Mouse (Mus musculus) thymus, postnatal 14 days (tissue): ENCODE measurements around the gene Tcf7l1.
"Not testable (repeated sequence)": the region's sequence is repeated elsewhere in the genome, so short reads cannot be mapped to it uniquely, and the experiment has no call there.

ENCODE experiments used
- DNase-seq: peaks from one replicate; pipeline ENCODE4 v3.0.0; 2021

Gene Tcf7l1

DNA sequence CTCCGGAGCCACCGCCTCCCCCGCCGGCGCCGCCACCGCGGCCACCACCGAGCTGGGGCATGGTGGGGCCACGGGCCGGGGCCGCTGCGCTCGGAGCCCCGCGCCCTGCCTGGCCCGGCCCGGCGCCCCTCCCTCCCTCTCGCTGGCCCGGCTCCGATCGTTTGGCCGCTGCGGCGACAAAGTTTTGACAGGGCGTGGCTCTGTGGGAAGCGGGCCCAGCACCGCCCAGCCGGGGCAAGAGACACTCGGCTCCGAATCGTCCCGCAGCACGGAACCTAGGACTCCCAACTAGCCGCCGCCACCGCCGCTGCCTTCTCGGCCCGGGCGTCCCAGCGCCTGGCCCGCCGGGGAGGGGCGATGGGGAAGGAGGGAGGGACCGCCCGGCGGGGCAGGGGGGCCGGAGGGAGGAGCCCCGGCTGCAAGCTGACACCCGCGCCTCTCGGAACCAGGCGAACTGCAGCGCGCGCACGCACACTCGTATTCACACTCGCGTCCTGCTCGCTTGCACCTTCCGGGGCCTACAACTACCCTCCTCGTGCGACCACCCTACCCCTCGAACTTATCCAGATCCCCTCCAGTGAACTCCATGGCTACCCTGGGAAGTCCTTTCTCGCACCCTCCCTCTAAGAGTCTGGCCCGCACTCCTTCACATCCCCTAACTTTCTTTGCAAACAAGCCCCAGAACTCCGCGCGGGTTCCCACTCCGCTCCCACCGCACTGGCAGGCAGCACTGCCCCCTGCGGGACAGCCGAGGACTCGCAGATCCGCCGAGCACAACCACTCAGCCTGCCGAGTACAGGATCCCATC, at the start of gene Tcf7l1:
Gene Tcf7l1, minus strand, starts transcription at position 363 of the 808 bp plus-strand sequence.
- peak; percentile 88 for DNase-seq

- no peak for DNase-seq
Observed at GRCm38 (mm10) chr6:72837756-72838155, 48.7 kb upstream of the Tcf7l1 start.

DNA sequence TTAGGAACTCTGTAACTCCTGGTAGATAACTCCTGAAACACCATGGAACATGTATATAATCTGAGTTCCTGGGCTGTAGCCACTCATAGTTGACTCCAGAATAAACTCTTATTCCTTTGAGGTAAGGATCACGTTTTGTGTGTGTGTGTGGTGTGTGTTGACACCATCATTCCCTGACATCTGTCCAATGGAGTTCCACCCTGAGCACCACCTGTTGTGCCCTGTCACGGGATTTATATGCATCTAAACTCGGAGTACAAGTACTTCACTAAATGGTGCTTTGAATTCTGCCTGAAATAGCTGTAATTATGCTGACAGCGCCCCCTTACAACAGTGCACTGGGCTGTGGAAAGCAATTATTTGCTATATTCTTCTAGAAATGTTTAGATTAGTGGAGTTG, 45.5 kb upstream of the Tcf7l1 start:
- no peak for DNase-seq

DNA sequence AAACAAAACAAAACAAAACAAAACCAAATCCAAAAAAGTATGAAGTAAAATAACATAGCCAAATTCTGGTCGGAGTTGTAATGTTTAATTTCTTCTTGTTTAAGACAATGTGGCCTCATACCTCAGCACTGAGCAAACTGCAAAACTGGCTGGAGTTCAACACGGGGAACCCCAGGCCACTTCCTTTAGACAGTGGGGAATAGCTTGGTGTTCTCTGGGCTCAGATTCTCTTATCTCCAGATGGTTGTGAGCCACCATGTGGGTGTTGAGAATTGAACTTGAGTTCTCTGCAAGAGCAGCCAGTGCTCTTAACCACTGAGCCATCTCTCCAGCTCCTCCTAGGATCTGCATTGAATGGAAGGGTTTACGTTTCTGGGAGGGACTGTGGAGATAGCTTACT, 42.8 kb upstream of the Tcf7l1 start:
- DNase-seq, result no peak

DNA sequence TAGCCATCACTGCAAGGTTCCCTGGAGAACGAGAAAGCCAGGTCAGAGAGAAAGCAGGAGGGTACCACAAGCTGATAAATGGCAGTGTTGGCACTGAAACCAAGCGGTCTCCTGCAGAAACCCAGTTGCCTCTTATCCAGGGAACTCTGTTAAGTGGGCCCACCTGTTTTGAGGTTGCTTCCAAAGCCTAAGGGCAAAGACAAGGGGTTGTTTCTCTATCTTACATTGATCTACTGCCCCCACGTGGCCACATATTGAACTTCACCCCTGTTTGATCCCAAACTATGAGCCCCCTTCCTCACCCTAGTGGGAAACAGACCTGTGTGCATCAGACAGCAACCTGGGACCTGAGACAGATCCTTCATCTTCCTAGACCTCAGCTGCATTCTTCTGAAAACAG, 42.2 kb upstream of the Tcf7l1 start:
- peak; percentile 66 for DNase-seq

GRCm38 (mm10) chr6:72828857-72829256, 39.8 kb upstream of the Tcf7l1 start:
- peak; percentile 17 for DNase-seq

GRCm38 (mm10) chr6:72828037-72828436, 39.0 kb upstream of the Tcf7l1 start:
- DNase-seq, result not testable (repeated sequence)

- no peak for DNase-seq
Observed at GRCm38 (mm10) chr6:72825762-72826161, 36.7 kb upstream of the Tcf7l1 start.

DNA sequence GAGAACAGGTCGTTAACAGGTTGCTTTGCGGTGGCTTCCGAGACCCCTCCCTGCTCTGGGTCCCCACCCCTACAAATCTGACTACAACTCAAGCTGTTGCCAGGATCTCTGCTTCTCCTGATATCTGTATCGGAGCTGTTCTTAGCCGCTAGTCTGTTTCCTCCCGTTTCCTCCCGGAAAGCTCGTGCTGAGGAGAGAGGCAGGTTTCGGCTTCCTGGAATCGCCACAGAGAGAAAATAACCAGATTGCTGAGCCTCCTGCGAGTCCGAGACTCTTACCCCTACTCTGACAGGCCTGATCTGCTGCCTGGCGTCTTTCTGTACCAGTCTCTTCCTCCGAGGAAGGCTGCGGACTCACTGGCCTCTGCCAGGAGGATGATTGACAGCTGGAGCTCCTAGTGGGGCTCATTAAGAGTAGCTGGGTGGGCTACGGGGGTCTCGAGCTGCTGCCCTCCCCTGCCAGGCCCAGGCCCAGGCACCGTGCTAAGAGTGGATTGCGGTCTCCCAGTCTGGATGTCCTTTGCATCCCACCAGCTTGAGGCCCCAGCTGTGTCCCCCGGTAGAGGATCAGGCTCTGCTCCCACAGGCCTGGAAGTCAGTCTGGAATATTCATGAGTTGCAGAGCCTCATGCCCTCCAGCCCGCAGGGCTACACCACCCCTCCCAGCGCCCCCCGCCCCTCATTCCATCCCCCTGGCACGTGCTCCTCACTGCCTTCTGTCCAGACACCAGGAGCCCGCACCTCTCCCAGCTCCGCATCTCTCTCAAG, 36.1 kb upstream of the Tcf7l1 start:
- no peak for DNase-seq

- no peak for DNase-seq
Observed at GRCm38 (mm10) chr6:72813456-72813855, 24.4 kb upstream of the Tcf7l1 start.

- DNase-seq, result no peak
Observed at GRCm38 (mm10) chr6:72810248-72810647, 21.2 kb upstream of the Tcf7l1 start.

DNA sequence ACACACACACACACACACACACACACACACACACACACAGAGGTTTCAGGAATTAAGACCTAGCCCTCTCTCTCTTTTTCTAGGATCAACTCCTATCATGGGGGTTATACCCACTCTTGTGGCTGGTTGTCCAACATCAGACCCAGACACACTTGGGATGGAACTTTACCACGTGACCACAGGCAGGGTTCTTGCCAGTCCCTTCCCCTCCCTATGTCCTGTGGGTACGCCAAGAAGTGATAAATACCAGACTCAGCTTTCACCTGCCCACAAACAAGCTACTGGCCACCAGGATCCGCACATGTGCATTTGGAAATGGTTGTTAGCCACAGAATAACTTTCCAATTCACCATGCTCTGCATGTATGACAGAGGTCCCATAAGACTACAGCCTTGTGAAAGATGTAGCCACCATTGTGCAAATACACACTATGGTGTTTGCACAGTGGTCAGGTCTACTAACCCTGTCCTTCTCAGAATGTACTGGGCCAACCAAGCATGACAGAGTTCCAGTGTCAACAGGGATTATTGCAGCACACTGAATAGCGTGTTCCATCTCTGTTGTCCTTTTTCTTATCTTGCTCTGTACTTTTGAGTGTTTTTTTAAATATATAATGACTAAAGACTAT, 20.6 kb upstream of the Tcf7l1 start:
- DNase-seq, result no peak

DNA sequence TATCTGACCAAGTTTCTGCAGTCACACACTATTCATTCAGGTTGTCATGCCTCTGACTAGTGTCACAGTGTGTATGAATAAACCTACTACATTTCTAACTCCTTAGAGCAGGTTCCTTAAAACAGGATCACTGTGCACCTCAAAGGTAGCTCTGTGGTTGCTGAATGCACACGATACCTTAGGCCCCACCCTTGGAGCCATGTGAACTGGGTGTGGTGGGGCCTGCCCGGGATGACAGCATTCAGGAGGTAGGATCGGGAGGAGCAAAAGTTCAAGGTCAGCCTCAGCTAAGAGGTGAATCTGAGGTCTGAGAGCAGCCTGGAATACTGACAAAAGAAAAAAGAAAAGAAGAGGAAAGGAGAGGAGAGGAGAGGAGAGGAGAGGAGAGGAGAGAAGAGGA, 19.3 kb upstream of the Tcf7l1 start:
- no peak for DNase-seq

- no peak for DNase-seq
Observed at GRCm38 (mm10) chr6:72803669-72804068, 14.6 kb upstream of the Tcf7l1 start.

DNA sequence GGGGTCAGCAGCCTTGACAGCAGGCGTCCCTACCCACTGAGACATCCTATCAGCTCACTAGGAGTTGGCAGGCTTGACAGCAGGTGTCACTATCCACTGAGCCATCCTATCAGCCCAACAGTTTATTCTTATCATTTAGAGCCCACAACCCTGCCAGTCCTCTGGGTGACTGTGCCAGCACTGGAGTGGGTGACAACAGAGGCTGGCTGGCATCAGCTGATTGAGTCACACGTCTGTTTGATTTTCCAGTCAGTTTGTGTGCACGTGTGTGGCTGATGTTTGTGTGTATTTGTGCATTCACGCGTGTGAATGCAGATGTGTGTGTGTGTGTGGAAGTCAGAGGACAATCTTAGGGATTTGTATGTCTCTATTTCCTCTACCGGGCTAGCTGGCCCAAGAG, 13.1 kb upstream of the Tcf7l1 start:
- DNase-seq, result no peak

DNA sequence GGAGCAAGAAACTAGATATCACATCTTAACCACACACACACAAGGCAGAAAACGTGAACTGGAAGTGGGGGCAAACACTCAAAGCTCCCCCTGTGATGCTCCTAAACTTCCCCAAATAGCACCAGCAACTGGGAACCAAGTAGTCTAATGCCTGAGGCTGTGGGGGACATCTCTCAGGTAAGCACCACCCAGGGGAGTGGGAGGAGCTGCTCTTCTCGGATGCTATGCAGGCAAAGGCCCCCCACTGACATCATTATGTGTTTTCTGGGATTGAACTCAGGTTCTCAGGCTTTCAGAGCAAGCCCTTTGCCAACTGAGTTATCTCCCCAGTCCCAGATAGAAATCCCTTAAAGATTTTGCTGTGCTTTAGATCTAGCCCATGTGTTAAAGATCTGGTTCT, 11.6 kb upstream of the Tcf7l1 start:
- DNase-seq, result no peak

- DNase-seq, result no peak
Observed at GRCm38 (mm10) chr6:72797763-72798162, 8.7 kb upstream of the Tcf7l1 start.

GRCm38 (mm10) chr6:72795444-72795843, 6.4 kb upstream of the Tcf7l1 start:
- DNase-seq, result no peak

GRCm38 (mm10) chr6:72794870-72795269, 5.8 kb upstream of the Tcf7l1 start:
- no peak for DNase-seq

GRCm38 (mm10) chr6:72792641-72793040, 3.6 kb upstream of the Tcf7l1 start:
- DNase-seq, result no peak

DNA sequence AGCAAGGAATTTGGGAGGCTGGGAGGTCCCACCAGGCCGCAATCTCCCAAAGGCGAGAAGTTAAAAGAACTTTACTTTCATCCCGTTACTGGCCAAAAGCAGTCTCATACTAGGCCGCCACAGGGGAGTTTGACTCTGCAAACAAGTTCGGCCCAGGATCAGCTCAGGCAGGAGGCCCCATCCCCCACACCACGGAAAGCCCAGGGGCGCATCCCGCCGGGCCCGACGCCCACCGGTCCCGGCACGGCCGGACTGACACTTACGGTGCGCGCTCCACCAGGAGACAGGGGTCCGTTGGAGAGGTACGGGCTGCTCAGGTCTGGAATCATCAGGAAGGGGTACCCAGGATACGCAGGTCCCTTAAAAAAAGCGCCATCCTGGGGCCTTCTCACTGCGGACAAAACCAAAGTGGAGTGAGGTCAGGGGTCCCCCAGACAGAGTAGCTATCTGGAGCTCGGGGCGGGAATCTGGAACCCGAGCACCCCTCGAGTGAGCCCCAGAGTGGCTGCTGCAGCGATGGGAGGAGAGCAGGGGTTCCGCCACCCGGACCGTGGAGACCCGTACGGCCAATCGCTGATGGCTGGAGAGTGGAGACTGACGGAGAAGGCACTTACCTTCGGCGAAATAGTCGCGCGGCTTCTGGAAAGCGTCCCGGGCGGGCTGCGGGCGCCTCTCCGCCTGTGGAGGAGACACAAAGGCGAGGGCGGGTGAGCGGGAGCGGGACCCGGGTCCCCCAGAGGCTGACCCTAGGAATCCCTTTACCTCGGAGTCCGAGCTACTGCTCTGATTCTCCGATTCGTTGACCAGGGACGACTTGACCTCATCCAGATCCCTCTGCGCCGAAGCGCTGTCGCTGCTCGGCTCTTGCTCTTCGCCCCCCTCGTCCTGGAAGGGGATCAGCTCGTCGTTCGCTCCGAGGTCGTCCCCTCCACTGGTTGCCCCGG, 834 bp downstream of the Tcf7l1 start:
- peak; percentile 27 for DNase-seq

DNA sequence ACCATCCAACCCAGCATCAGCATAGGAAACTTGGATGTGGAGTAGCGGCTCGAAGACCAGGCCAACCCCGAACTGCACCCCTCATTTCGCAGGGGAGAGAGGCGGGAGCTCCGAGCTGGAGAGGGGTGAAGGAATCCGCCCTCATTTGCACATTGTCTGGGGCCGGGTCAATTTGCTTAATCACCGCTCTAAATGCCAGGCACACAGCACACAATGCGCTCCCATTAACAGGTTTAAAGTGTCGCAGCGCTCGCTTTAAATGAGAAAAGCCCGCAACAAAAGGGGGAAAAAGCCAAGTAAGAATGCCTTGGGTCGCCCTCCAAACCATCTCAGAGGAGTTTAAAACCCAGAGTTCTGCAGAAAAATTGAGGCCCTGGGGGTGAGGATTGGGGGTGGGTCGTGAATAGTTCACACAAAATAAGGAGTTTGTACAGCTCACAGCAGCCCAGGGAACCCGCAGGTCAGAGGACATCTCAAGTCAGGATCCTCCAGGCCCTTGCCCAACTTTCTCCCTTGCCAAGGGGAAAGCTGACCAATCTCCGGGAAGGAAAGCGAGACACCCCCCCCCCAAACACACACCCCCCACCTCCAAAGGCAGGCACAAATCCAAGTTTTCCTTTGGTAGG, 1.6 kb downstream of the Tcf7l1 start:
- DNase-seq, result no peak
